ENCODE assay signal across 18 mouse cellular contexts in the genomic region with DNA sequence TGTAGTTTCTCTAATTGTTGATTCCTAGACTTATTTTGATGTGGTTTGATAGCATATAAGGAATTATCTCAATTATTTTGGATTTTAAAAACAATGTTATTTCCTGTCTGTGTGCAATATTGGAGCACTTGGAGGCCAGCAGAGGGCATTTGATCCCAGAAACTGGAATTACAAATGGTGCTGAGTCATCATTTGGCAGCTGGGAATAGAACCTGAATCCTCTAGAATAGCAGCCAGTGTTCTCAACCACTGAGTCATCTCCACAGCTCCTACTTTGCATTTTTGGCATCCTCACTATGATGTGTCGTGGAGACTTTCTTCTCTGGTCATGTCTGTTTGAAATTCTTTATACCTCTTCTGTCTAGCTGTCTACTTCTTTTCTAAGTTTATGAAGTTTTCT. TPM values are rescaled to one million over a fixed set of nuclear protein-coding genes. Genes with fewer than 3 reads are reported as not detected.
DNase-seq lines count a peak whose midpoint lies in the region; ATAC-seq and TF ChIP-seq lines count a peak whose summit lies in the region.
"Had no signal": no experiment of that assay in that cellular context is flagged by ENCODE, and none has a peak within 500 bp of the region (broad histone marks: within the 10 kb centered on the region; RNA-seq: fewer than 3 reads in every experiment).

No protein-coding gene starts in this region.

- peak; percentile 84; the same call in 1 of the 2 replicates for ATAC-seq in frontal cortex, adult (ENCODE audit: low TSS enrichment)
- no peak for ATAC-seq in CD4-positive, CD25-positive, alpha-beta regulatory T cell, adult 4 months
- ATAC-seq: forebrain, embryonic 16.5 days had no signal

- TF ChIP-seq CTCF in layer of hippocampus, adult 2 months (conservative IDR thresholded peaks at IDR 0.05) = peak; percentile 52

- H3K4me3 ChIP-seq in layer of hippocampus, adult 2 months = no peak overlapping the region
- H3K4me3 ChIP-seq: megakaryocyte, embryonic 14.5 days; neural tube, embryonic 15.5 days; stomach, embryonic 15.5 days had no signal

- no peak overlapping the region for H3K27ac ChIP-seq in layer of hippocampus, adult 2 months
- H3K27ac ChIP-seq: liver, embryonic 14.5 days; neural tube, embryonic 15.5 days; stomach, embryonic 15.5 days had no signal

- no peak for DNase-seq in frontal cortex, postnatal 10 days (ENCODE audit: low spot score in 2 of 2)
- no peak for DNase-seq in layer of hippocampus, adult 2 months (ENCODE audit: low spot score in 2 of 2)
- DNase-seq in layer of hippocampus, adult 11-12 months (ENCODE audit: low spot score) = no peak
- DNase-seq in 3T3-L1 (ENCODE audit: low read depth, low spot score) (peak; percentile 92), NIH3T3 (ENCODE audit: low read depth) (peak; percentile 79)
- no peak for DNase-seq in retina, embryonic 14.5 days (ENCODE audit: low spot score)
- DNase-seq: heart, postnatal 36 days; right cerebral cortex, postnatal 4 days had no signal

RNA-seq across cellular contexts. Expression of a gene that starts 30.0 kb away (rescaled TPM):
- total RNA-seq in layer of hippocampus, adult 2 months (2021) = 10 to 100 TPM; 12.0 to 16.9 TPM
- not detected for polyA plus RNA-seq in CD4-positive, CD25-positive, alpha-beta regulatory T cell, adult 4 months (2017; shearing (Covaris generic))
- total RNA-seq: common myeloid progenitor, adult 5-6 weeks; heart, postnatal 36 days; monocyte, adult 5-6 weeks had no signal
- polyA plus RNA-seq: gonadal fat pad, adult 2 months had no signal

Comparison
In these comparisons a context has a peak if more than half of its experiments do, and no peak if none do; other contexts are left out.
1. DNase-seq: peak in 3T3-L1 (single experiment) and NIH3T3 (single experiment); none in frontal cortex, postnatal 10 days (0 of 2), layer of hippocampus, adult 2 months (0 of 2), layer of hippocampus, adult 11-12 months (single experiment) and retina, embryonic 14.5 days (single experiment).